Mouse (Mus musculus) ES-Bruce4 (cell line): ENCODE data around the gene Chit1.

Experiments
- CTCF ChIP-seq: IDR thresholded peaks from one replicate; pipeline ENCODE4 v1.8.1; 2011; ENCODE audit warnings: low read depth, low read length
- POLR2A ChIP-seq: IDR thresholded peaks from one replicate; pipeline ENCODE4 v1.8.1; 2011; ENCODE audit warnings: low read length; ENCODE audit not compliant: insufficient read depth

- no peak for TF ChIP-seq POLR2A
- peak; percentile 80 for TF ChIP-seq CTCF
Measured at GRCm38 (mm10) chr1:134106719-134107118, 4.3 kb upstream of the Chit1 start.
